Mouse (Mus musculus) retina, adult 2 months (tissue): ENCODE data around the gene Trim75.

Experiments used
- DNase-seq: peaks from one replicate; pipeline ENCODE4 v3.0.0-alpha.2; 2012; ENCODE audit warnings: low read depth, low spot score

The Trim75 gene

DNA sequence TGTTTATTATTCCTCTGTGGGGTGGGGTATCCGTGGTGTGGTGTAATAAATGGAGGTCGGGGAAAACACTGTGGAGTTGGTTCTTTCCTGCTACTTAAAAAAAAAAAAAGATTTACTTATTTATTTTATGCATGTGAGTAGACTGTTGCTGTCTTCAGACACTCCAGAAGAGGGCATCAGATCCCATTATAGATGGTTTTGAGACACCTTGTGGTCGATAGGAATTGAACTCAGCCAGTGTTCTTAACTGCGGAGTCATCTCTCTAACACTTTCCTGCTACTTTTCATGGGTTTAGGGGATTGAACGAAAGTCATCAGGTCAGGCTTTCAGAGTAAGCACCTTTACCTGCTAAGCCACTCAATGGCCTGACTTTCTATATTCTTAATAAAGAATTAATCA lies 42.8 kb downstream of the Trim75 start:
- no peak for DNase-seq

GRCm38 (mm10) chr8:64942946-64943345 lies 44.7 kb downstream of the Trim75 start:
- DNase-seq: no peak

DNA sequence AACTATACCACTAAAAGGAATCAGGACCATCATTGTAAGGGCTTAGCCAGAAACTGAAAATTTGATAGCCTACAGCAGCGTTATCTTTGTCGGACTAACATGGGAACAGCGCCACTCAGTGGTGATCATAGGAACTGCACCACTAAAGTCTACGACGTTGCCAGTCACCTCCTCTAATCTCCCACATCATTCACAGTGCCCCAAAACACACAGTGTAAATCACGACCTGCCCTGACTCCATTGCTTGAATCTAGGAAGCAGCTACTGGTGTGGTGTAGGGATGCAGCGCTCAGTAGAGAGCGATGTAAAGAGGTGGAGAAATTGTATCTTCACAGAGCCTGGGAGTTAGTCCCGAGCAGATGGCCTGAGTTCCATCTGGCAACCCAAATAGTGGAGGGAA lies 46.1 kb downstream of the Trim75 start:
- DNase-seq: peak; percentile 66

DNA sequence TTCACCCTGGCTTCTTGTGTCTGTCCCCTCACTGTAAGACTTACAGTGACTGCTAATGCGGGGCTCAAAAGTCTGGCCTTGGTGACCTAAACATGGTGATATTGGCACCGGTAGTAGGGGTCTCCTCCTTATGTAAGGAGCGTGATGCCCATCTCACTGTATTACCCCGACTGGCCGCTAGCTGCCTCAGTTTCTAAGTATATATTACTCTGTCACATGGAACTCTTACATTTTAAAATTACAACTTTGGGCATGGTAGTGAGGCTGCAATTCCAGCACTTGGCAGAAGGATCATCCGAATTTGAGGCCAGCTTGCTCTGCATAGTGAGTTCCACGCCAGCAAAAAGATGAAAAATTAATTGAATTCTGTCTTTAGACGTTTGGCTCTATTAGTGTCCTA lies 46.6 kb downstream of the Trim75 start:
- no peak for DNase-seq

DNA sequence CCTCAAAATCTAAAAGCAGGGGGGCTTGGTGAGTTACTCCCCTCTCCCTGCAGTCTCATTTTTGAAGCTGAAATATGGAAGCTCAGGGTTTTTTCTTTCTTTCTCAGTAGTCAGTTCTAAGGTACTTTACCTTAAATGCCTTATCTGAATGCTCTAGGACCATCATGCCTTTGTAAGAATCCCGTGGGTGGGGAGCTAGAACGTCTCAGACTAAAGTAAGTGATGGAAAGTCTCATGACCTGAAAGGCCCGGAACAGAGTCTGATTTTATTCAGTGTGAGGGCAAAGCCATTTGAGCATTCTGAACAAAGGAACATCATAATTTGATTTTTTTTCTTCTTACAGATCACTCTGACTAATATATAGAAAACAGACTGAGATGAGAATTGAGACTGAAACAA lies 52.6 kb downstream of the Trim75 start:
- no peak for DNase-seq
